Mouse (Mus musculus): ENCODE measurements around the gene Slc24a4.

GRCm38 (mm10) chr12:102092342-102093094, 36.0 kb upstream of the Slc24a4 start:
- TF ChIP-seq CTCF (IDR thresholded peaks at IDR 0.05; ENCODE audit: low read depth, low read length) (no peak), POLR2AphosphoS5 (IDR thresholded peaks at IDR 0.05; ENCODE audit: insufficient replicate concordance, low read depth, low read length) (no peak), GATA2 (IDR thresholded peaks at IDR 0.05; ENCODE audit: borderline replicate concordance, low read depth, low read length) (no peak), GATA1 (IDR thresholded peaks at IDR 0.05; ENCODE audit: borderline replicate concordance, low read length) (no peak)

Data from G1E (cell line).